Mouse (Mus musculus) midbrain, embryonic 15.5 days (tissue): Measurements from ENCODE around the gene Crlf2. TPM values are rescaled to one million over a fixed set of nuclear protein-coding genes. Genes with fewer than 3 reads are reported as not detected.

Source experiments
- ATAC-seq: fragments of 200-750 bp; cut with Nextera tagmentation; replicated peaks from 2 replicates; pipeline ENCODE4 v1.8.0; 2017; ENCODE audit warnings: moderate TSS enrichment
- H3K27ac ChIP-seq: fragments of 300-500 bp; sonication (generic); 2 replicates; pipeline ENCODE4 v1.5.1; 2015; ENCODE audit warnings: mild to moderate bottlenecking, inconsistent platforms
- H3K27me3 ChIP-seq: fragments of 300-500 bp; sonication (generic); replicated peaks from 2 replicates; pipeline ENCODE4 v1.6.1; 2015; ENCODE audit warnings: inconsistent platforms
- H3K36me3 ChIP-seq: fragments of 300-500 bp; sonication (generic); replicated peaks from 2 replicates; pipeline ENCODE4 v1.6.1; 2015; ENCODE audit warnings: inconsistent platforms
- H3K4me1 ChIP-seq: fragments of 300-500 bp; sonication (generic); 2 replicates; pipeline ENCODE4 v1.6.1; 2015; ENCODE audit warnings: inconsistent platforms
- H3K4me2 ChIP-seq: fragments of 300-500 bp; sonication (generic); 2 replicates; pipeline ENCODE4 v1.6.1; 2015; ENCODE audit warnings: inconsistent platforms, mild to moderate bottlenecking, moderate library complexity
- H3K4me3 ChIP-seq: fragments of 300-500 bp; sonication (generic); 2 replicates; pipeline ENCODE4 v1.5.1; 2015; ENCODE audit warnings: mild to moderate bottlenecking, inconsistent platforms
- H3K9ac ChIP-seq: fragments of 300-500 bp; sonication (generic); 2 replicates; pipeline ENCODE4 v1.6.1; 2015; ENCODE audit warnings: mild to moderate bottlenecking, inconsistent platforms
- H3K9me3 ChIP-seq: fragments of 300-500 bp; sonication (generic); 2 replicates; pipeline ENCODE4 v1.6.1; 2016; ENCODE audit warnings: inconsistent platforms
- WGBS: fragments of 180-500 bp; shearing (Covaris S2); methylation state at CpG from one replicate; pipeline ENCODE4 v1.1.7; 2015; ENCODE audit warnings: mixed read lengths; 5-methylcytosine and 5-hydroxymethylcytosine counted together
- polyA plus RNA-seq: library from polyadenylated mRNA; unstranded; fragments of >200 nt; fragmentation: Nextera tagmentation; extraction: Ambion mirVana; gene quantifications from 2 replicates; pipeline ENCODE4 v1.2.1, GENCODE M21; 2015

Gene Crlf2
- polyA plus RNA-seq, 1 experiment from 2014 or later, result 16.2 TPM

- no peak for ATAC-seq
- no peaks in the 10 kb centered on the region for H3K27me3 ChIP-seq
Observed at GRCm38 (mm10) chr5:109555236-109555675, 3.5 kb downstream of the Crlf2 start.

GRCm38 (mm10) chr5:109554091-109555050 is 4.4 kb downstream of the Crlf2 start:
- H3K27me3 ChIP-seq, result no peaks in the 10 kb centered on the region
- 84% methylated on average over 30 of the region's 30 CpGs for WGBS
- no peak for ATAC-seq
- H3K9me3 ChIP-seq, result peaks cover 24% of the 10 kb centered on the region
- H3K27ac ChIP-seq, result no peak overlapping the region
- no peaks in the 10 kb centered on the region for H3K4me1 ChIP-seq
- no peak overlapping the region for H3K4me2 ChIP-seq
- H3K36me3 ChIP-seq, result peaks cover 12% of the 10 kb centered on the region
- no peak overlapping the region for H3K9ac ChIP-seq
- H3K4me3 ChIP-seq, result no peak overlapping the region

More at GRCm38 (mm10) chr5:109555236-109555675, 3.5 kb downstream of the Crlf2 start:
- WGBS, result 84% methylated on average over 24 of the region's 26 CpGs
- peaks cover 24% of the 10 kb centered on the region for H3K9me3 ChIP-seq
- no peaks in the 10 kb centered on the region for H3K4me1 ChIP-seq
- no peak overlapping the region for H3K27ac ChIP-seq
- H3K9ac ChIP-seq, result no peak overlapping the region
- no peak overlapping the region for H3K4me2 ChIP-seq
- H3K4me3 ChIP-seq, result no peak overlapping the region
- peaks cover 12% of the 10 kb centered on the region for H3K36me3 ChIP-seq

- peaks cover 12% of the 10 kb centered on the region for H3K36me3 ChIP-seq
- no peak overlapping the region for H3K4me2 ChIP-seq
- peaks cover 24% of the 10 kb centered on the region for H3K9me3 ChIP-seq
- ATAC-seq, result no peak
- no peak overlapping the region for H3K4me3 ChIP-seq
- no peaks in the 10 kb centered on the region for H3K27me3 ChIP-seq
- no peaks in the 10 kb centered on the region for H3K4me1 ChIP-seq
- no peak overlapping the region for H3K27ac ChIP-seq
- 74% methylated on average over 18 of the region's 18 CpGs for WGBS
- no peak overlapping the region for H3K9ac ChIP-seq
Observed at GRCm38 (mm10) chr5:109553160-109553930, 5.4 kb downstream of the Crlf2 start.

- no peak overlapping the region for H3K27ac ChIP-seq
- H3K9ac ChIP-seq, result no peak overlapping the region
- H3K27me3 ChIP-seq, result no peaks in the 10 kb centered on the region
- no peak overlapping the region for H3K4me2 ChIP-seq
- H3K4me1 ChIP-seq, result no peaks in the 10 kb centered on the region
- H3K36me3 ChIP-seq, result peaks cover 12% of the 10 kb centered on the region
- no peak for ATAC-seq
- peaks cover 24% of the 10 kb centered on the region for H3K9me3 ChIP-seq
- 87% methylated on average over 15 of the region's 15 CpGs for WGBS
- H3K4me3 ChIP-seq, result no peak overlapping the region
Observed at GRCm38 (mm10) chr5:109552541-109552940, 6.3 kb downstream of the Crlf2 start.

GRCm38 (mm10) chr5:109552116-109552515 is 6.7 kb downstream of the Crlf2 start:
- no peak for ATAC-seq
- Histone ChIP-seq H3K4me3 (no peak overlapping the region), H3K4me1 (no peaks in the 10 kb centered on the region), H3K4me2 (no peak overlapping the region), H3K27me3 (no peaks in the 10 kb centered on the region), H3K27ac (no peak overlapping the region), H3K9me3 (peaks cover 24% of the 10 kb centered on the region), H3K9ac (no peak overlapping the region), H3K36me3 (peaks cover 12% of the 10 kb centered on the region)
- 87% methylated on average over 11 of the region's 13 CpGs for WGBS

- no peak for ATAC-seq
- H3K9ac ChIP-seq, result no peak overlapping the region
- no peaks in the 10 kb centered on the region for H3K4me1 ChIP-seq
- no peak overlapping the region for H3K27ac ChIP-seq
- no peaks in the 10 kb centered on the region for H3K27me3 ChIP-seq
- H3K4me3 ChIP-seq, result no peak overlapping the region
- H3K36me3 ChIP-seq, result peaks cover 12% of the 10 kb centered on the region
- no peak overlapping the region for H3K4me2 ChIP-seq
- peaks cover 21% of the 10 kb centered on the region for H3K9me3 ChIP-seq
- 90% methylated on average over 25 of the region's 25 CpGs for WGBS
Observed at GRCm38 (mm10) chr5:109551041-109551765, 7.6 kb downstream of the Crlf2 start.

- Histone ChIP-seq H3K27ac (no peak overlapping the region), H3K4me2 (no peak overlapping the region), H3K4me1 (no peaks in the 10 kb centered on the region), H3K9ac (no peak overlapping the region), H3K27me3 (no peaks in the 10 kb centered on the region), H3K36me3 (peaks cover 11% of the 10 kb centered on the region), H3K9me3 (peaks cover 13% of the 10 kb centered on the region), H3K4me3 (no peak overlapping the region)
- ATAC-seq, result no peak
- WGBS, result 93% methylated on average over 36 of the region's 36 CpGs
Observed at GRCm38 (mm10) chr5:109550225-109550935, 8.4 kb downstream of the Crlf2 start.

GRCm38 (mm10) chr5:109548712-109549111 is 10.1 kb downstream of the Crlf2 start:
- Histone ChIP-seq H3K9me3 (peaks cover 9% of the 10 kb centered on the region), H3K4me3 (no peak overlapping the region), H3K36me3 (no peaks in the 10 kb centered on the region), H3K27ac (no peak overlapping the region), H3K9ac (no peak overlapping the region), H3K4me1 (no peaks in the 10 kb centered on the region), H3K27me3 (no peaks in the 10 kb centered on the region), H3K4me2 (no peak overlapping the region)
- no peak for ATAC-seq
- 73% methylated on average over 9 of the region's 9 CpGs for WGBS

- Histone ChIP-seq H3K27ac (no peak overlapping the region), H3K4me1 (no peaks in the 10 kb centered on the region), H3K27me3 (no peaks in the 10 kb centered on the region), H3K36me3 (no peaks in the 10 kb centered on the region), H3K4me3 (no peak overlapping the region), H3K9me3 (peaks cover 9% of the 10 kb centered on the region), H3K4me2 (no peak overlapping the region), H3K9ac (no peak overlapping the region)
- no peak for ATAC-seq
- 76% methylated on average over 2 of the region's 2 CpGs for WGBS
Observed at GRCm38 (mm10) chr5:109547112-109547511, 11.7 kb downstream of the Crlf2 start.

GRCm38 (mm10) chr5:109509679-109510078 is 49.1 kb downstream of the Crlf2 start:
- no peaks in the 10 kb centered on the region for H3K36me3 ChIP-seq
- H3K27ac ChIP-seq, result no peak overlapping the region
- ATAC-seq, result no peak
- no peaks in the 10 kb centered on the region for H3K4me1 ChIP-seq
- H3K9ac ChIP-seq, result no peak overlapping the region
- no peak overlapping the region for H3K4me2 ChIP-seq
- no peak overlapping the region for H3K4me3 ChIP-seq
- H3K9me3 ChIP-seq, result 0 out of 2 replicates have a peak, but pooled peaks cover 4% of the 10 kb centered on the region
- no peaks in the 10 kb centered on the region for H3K27me3 ChIP-seq

GRCm38 (mm10) chr5:109506729-109507128 is 52.1 kb downstream of the Crlf2 start:
- H3K36me3 ChIP-seq, result no peaks in the 10 kb centered on the region
- no peak overlapping the region for H3K9ac ChIP-seq
- ATAC-seq, result no peak
- H3K4me3 ChIP-seq, result no peak overlapping the region
- peaks cover 6% of the 10 kb centered on the region; the same call in 1 of the 2 replicates for H3K9me3 ChIP-seq
- H3K27me3 ChIP-seq, result no peaks in the 10 kb centered on the region
- no peaks in the 10 kb centered on the region for H3K4me1 ChIP-seq
- H3K4me2 ChIP-seq, result no peak overlapping the region
- H3K27ac ChIP-seq, result no peak overlapping the region
- WGBS, result 10% methylated on average over 1 of the region's 1 CpGs
